Mouse (Mus musculus) heart, embryonic 13.5 days (tissue): ENCODE measurements at regions not wholly inside any gene's neighbourhood (a gene's known extent, or its start where the extent isn't known, plus 50 kb on each side); places are given as distances from the start of the nearest gene placed in this dataset.

Source experiments
- ATAC-seq: fragments of 200-750 bp; cut with Nextera tagmentation; 2 replicates; pipeline ENCODE4 v1.8.0; 2017; ENCODE audit warnings: moderate TSS enrichment; ENCODE audit not compliant: insufficient number of reproducible peaks, low FRiP score, low TSS enrichment; ENCODE audit errors: extremely low read depth
- H3K27ac ChIP-seq: fragments of 300-500 bp; sonication (generic); replicated peaks from 2 replicates; pipeline ENCODE4 v1.5.1; 2015; ENCODE audit warnings: moderate library complexity, mild to moderate bottlenecking, inconsistent platforms
- H3K27me3 ChIP-seq: fragments of 300-500 bp; sonication (generic); replicated peaks from 2 replicates; pipeline ENCODE4 v1.6.1; 2015; ENCODE audit warnings: mild to moderate bottlenecking, inconsistent platforms
- H3K36me3 ChIP-seq: fragments of 300-500 bp; sonication (generic); 2 replicates; pipeline ENCODE4 v1.6.1; 2015; ENCODE audit warnings: mild to moderate bottlenecking, inconsistent platforms
- H3K4me1 ChIP-seq: fragments of 300-500 bp; sonication (generic); 2 replicates; pipeline ENCODE4 v1.6.1; 2015; ENCODE audit warnings: inconsistent platforms
- H3K4me2 ChIP-seq: fragments of 300-500 bp; sonication (generic); 2 replicates; pipeline ENCODE4 v1.6.1; 2015; ENCODE audit warnings: inconsistent platforms, mild to moderate bottlenecking, moderate library complexity
- H3K4me3 ChIP-seq: fragments of 300-500 bp; sonication (generic); 2 replicates; pipeline ENCODE4 v1.5.1; 2015; ENCODE audit warnings: moderate library complexity, mild to moderate bottlenecking, inconsistent platforms
- H3K9ac ChIP-seq: fragments of 300-500 bp; sonication (generic); 2 replicates; pipeline ENCODE4 v1.6.1; 2015; ENCODE audit warnings: inconsistent platforms, mild to moderate bottlenecking, moderate library complexity
- H3K9me3 ChIP-seq: fragments of 300-500 bp; sonication (generic); 2 replicates; pipeline ENCODE4 v1.6.1; 2016; ENCODE audit warnings: inconsistent platforms
- WGBS: fragments of 180-500 bp; shearing (Covaris S2); methylation state at CpG from one replicate; pipeline ENCODE4 v1.1.7; 2015; ENCODE audit warnings: mixed read lengths; 5-methylcytosine and 5-hydroxymethylcytosine counted together

DNA sequence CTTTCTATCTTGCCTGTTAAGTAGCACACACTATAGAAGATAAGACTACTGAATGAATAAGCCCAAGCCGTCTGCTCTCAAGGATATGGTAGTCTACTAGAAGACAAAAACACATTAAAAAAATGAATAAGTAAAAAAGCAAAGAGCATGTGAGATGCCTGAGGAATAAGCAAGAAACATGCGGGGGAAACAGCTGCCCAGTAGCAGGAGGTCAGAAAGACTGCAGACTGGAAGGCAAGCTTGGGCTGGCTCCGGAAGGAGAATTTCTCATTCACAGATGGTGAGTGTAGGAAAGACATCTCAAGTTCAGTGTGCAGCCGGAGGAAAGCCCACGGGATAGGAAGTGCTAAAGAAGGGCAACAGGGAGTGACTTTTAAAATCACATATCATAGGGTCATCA is 713.4 kb downstream of the Slc22a22 start:
- 37% methylated on average over 5 of the region's 5 CpGs for WGBS
- Histone ChIP-seq H3K36me3 (no peaks in the 10 kb centered on the region), H3K4me2 (no peak overlapping the region), H3K9me3 (no peaks in the 10 kb centered on the region), H3K4me3 (no peak overlapping the region), H3K27ac (no peak overlapping the region), H3K27me3 (no peaks in the 10 kb centered on the region), H3K9ac (no peak overlapping the region), H3K4me1 (peaks cover 12% of the 10 kb centered on the region)
- ATAC-seq = no peak

- H3K4me2 ChIP-seq = no peak overlapping the region
- no peak for ATAC-seq
- H3K4me3 ChIP-seq = no peak overlapping the region
- no peaks in the 10 kb centered on the region for H3K9me3 ChIP-seq
- no peak overlapping the region for H3K27ac ChIP-seq
- no peak overlapping the region for H3K9ac ChIP-seq
- H3K4me1 ChIP-seq = 0 out of 2 replicates have a peak, but pooled peaks cover 2% of the 10 kb centered on the region
- no peaks in the 10 kb centered on the region for H3K36me3 ChIP-seq
- WGBS = 72% methylated on average over 1 of the region's 1 CpGs
- H3K27me3 ChIP-seq = no peaks in the 10 kb centered on the region
Measured at GRCm38 (mm10) chr15:56746698-56747097, 730.7 kb downstream of the Slc22a22 start.

GRCm38 (mm10) chr15:56744915-56745314 is 732.5 kb downstream of the Slc22a22 start:
- no peak for ATAC-seq

More at GRCm38 (mm10) chr15:56744915-56745314, 732.5 kb downstream of the Slc22a22 start:
- H3K27ac ChIP-seq = no peak overlapping the region
- no peaks in the 10 kb centered on the region for H3K9me3 ChIP-seq
- no peaks in the 10 kb centered on the region for H3K36me3 ChIP-seq
- 0 out of 2 replicates have a peak, but pooled peaks cover 2% of the 10 kb centered on the region for H3K4me1 ChIP-seq
- H3K4me3 ChIP-seq = no peak overlapping the region
- no peaks in the 10 kb centered on the region for H3K27me3 ChIP-seq
- WGBS = 24% methylated on average over 4 of the region's 4 CpGs
- no peak overlapping the region for H3K9ac ChIP-seq
- no peak overlapping the region for H3K4me2 ChIP-seq
